Mouse (Mus musculus) adrenal gland, postnatal 14 days (tissue): ENCODE data around the gene Atg2b. TPM values are rescaled to one million over a fixed set of nuclear protein-coding genes. Genes with fewer than 3 reads are reported as not detected.
A peak's percentile ranks its signal among the peaks of the same experiment; 100 is the strongest.

ENCODE experiments used
- DNase-seq: peaks from one replicate; pipeline ENCODE4 v3.0.0; 2021; ENCODE audit warnings: mixed read lengths
- total RNA-seq: library from RNA; stranded (reverse); gene quantifications from 2 replicates; pipeline ENCODE4 v1.2.3, GENCODE M21; 2021

Gene Atg2b
- total RNA-seq, 1 experiment from 2014 or later = 27.7 TPM

DNA sequence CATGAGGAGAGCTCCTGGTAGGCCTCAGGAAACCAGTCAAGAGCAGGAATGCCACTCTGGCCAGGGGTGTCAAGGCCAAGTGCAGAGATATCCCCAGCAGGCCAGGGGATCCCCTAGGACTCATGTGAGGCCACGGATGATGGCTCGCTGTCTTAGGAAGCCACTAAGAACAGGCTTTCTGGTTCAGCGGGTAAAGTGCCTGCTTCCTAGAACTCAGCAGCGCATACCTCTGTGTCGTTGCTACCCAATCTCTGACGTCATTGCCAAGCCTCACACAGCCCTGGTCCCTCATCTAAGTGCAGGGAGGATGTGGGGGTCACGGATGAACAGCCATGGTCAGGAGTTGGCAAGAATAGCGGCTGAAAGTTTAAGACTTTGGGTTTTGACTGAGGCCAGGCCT, 87.9 kb downstream of the Atg2b start:
- no peak for DNase-seq

DNA sequence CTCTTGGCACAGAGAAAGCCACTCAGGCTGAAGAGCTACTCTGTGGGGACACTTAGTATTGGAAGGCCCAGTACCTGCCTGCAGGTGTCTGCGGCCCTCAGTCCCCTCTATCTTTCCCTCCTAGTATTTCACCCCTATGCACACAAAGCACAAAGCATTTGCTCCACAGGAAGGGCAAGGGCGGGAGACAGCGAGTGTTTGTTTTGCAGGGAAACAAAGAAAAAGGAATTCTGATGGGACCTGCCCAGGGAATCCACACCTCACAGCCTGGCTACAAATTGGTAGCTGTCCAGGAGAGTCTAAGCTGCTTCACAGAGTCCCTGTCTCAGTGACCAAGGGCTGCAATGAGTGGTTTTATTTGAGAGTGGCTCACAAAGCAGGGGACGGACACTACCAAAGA, 91.5 kb downstream of the Atg2b start:
- DNase-seq = no peak

DNA sequence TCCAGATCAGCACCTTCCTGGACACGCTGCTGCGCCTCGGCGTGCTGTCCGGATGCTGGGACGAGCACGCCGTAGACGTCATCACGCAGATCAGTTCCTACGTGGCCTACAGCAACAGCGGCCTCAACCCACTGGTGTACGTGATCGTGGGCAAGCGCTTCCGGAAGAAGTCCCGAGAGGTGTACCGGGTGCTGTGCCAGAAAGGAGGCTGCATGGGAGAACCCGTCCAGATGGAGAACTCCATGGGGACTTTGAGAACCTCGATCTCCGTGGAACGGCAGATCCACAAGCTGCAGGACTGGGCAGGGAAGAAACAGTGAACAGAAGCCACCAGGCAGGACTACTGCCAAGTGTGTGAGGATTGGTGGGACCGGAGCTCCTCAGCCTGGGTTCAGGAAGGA, 92.7 kb downstream of the Atg2b start:
- DNase-seq = no peak

- DNase-seq = peak; percentile 68
Measured at GRCm38 (mm10) chr12:105590786-105591185, 94.2 kb downstream of the Atg2b start.

DNA sequence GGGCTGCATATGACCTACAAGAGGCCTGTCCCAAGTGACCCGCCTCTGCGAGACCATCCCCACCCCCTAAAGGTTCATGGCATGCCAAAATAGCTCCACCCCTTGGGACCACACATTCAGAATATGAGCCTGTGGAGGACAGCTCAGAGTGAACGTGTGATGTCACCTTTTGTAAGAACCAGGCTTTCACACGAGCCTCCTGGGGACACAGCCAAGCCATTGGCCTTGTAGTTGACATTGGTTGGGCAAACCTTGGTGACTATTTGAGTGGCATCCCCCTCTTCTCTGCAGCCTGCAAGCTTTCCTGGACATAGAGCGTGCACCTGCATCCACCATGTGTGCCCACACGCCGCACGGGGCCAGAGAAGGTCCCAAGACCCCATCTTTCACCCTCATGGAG, 97.5 kb downstream of the Atg2b start:
- DNase-seq = peak; percentile 80

- peak; percentile 92 for DNase-seq
Measured at GRCm38 (mm10) chr12:105584851-105585250, 100.2 kb downstream of the Atg2b start.

DNA sequence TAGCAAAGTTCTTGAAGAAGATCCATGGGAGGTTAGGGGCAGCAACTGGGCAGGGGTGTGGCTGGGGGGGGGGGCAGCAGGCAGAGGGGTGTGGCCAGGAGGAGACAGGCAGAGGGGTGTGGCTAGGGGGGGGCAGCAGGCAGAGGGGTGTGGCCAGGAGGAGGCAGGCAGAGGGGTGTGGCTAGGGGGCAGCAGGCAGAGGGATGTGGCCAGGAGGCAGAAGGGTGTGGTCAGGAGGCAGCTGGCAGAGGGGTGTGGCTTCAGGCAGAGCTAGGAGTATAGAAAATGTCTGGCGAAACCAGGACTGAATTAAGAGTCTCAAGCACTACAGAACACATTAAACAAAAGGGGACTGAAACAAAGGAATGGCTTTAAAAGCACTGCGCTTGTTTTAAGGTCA, 101.5 kb downstream of the Atg2b start:
- DNase-seq = peak; percentile 26

DNA sequence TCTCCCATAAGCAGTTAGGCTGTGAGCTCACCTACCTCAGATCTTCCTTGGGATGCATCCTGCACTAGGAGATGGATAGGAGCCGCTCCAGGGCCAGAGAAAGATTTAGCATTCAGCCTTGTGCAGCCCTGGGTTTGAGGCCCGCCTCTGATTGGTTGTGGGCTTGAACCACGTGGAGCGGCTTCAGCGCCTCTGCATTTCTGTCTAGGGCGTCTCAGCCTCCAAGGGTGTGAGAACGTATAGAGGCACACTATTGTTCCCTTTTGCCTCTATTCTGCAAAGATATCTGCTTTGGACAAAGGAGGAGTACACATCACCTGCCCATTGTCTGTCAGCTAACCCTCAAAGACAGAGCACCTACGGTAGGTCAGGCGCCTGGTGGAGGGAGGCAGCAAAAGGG, 102.5 kb downstream of the Atg2b start:
- DNase-seq = no peak

DNA sequence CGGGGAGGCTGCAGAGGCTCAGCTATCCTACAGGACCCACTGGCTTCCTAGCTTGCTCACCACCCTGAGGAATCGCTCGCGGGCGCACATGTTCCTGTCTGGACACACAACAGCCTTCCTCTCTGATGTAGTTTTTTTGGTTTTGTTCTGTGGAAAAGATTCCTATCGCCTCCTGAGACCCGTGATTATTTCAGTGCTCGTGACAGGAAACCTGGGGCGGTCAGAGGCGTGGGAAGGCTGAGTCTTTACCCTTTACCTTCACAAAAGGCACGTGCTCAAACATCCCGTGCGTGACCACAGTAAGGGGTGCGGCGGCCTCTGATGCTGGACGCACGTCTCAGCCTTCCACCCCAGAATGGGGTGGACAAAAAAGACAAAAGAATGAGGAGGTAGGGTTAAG, 104.5 kb downstream of the Atg2b start:
- DNase-seq = no peak

GRCm38 (mm10) chr12:105574356-105574755, 110.7 kb downstream of the Atg2b start:
- DNase-seq = no peak

- DNase-seq = no peak
Measured at GRCm38 (mm10) chr12:105572622-105573021, 112.4 kb downstream of the Atg2b start.

GRCm38 (mm10) chr12:105571867-105572266, 113.1 kb downstream of the Atg2b start:
- DNase-seq = no peak

Other genes with a start within 250 kb of the Atg2b start
- 4.9 and 5.7 TPM in 2 replicates for gene D430019H16Rik, start 231.4 kb downstream of the Atg2b start, total RNA-seq
- 10.0 and 11.9 TPM in 2 replicates for gene Bdkrb2, start 122.0 kb downstream of the Atg2b start, total RNA-seq
- 0.26 TPM in 1 of 2 replicates, not detected in the other for gene Bdkrb1, start 82.1 kb downstream of the Atg2b start, total RNA-seq
- gene Gskip, start 382 bp downstream of the Atg2b start, total RNA-seq = 15.0 and 17.0 TPM in 2 replicates
- gene Ak7, start 20.8 kb upstream of the Atg2b start, total RNA-seq = 0.26 TPM in 1 of 2 replicates, not detected in the other
- 188 and 189 TPM in 2 replicates for gene Papola, start 99.5 kb upstream of the Atg2b start, total RNA-seq